Mouse (Mus musculus) left cerebral cortex, postnatal 25 days (tissue): ENCODE measurements around the gene Prc1. TPM values are rescaled to one million over a fixed set of nuclear protein-coding genes. Genes with fewer than 3 reads are reported as not detected.

ENCODE experiments used
- DNase-seq, 2 experiments: peaks; one replicate each; pipeline ENCODE4 v3.0.0; 2022; ENCODE audit warnings: low spot score in 2 of 2, mixed read lengths in 1 of 2
- intact Hi-C: fragments of 180-260 bp; cut with DNase I; formaldehyde crosslinking; loops from one replicate; pipeline ENCODE4 v1.15.1; 2025
- total RNA-seq, 2 experiments: library from RNA; stranded (reverse); gene quantifications; 2 replicates each; pipeline ENCODE4 v1.2.3; 2021

Gene Prc1
- total RNA-seq, 2 experiments from 2014 or later = 1.5 TPM

- intact Hi-C loops = no loop called here
Observed at GRCm38 (mm10) chr7:80358039-80358438, 63.8 kb downstream of the Prc1 start.

GRCm38 (mm10) chr7:80360435-80360834 lies 66.2 kb downstream of the Prc1 start:
- no peak for DNase-seq
- intact Hi-C loops = no loop called here

More at GRCm38 (mm10) chr7:80358039-80358438, 63.8 kb downstream of the Prc1 start:
- DNase-seq = no peak

- no peak for DNase-seq
- intact Hi-C loops = no loop called here
Observed at GRCm38 (mm10) chr7:80365759-80366158, 71.5 kb downstream of the Prc1 start.

Other genes with a start within 250 kb of the Prc1 start
- gene Idh2, start 179.1 kb upstream of the Prc1 start, total RNA-seq = 10 to 100 TPM; 50.8 to 59.1 TPM
- 10 to 100 TPM; 17.4 to 20.5 TPM for gene Sema4b, start 107.6 kb upstream of the Prc1 start, total RNA-seq
- gene Cib1, start 61.6 kb upstream of the Prc1 start, total RNA-seq = 10 to 100 TPM; 18.4 to 19.9 TPM
- gene Gdpgp1, start 61.6 kb upstream of the Prc1 start, total RNA-seq = 1 to 10 TPM; 5.9 to 6.6 TPM
- gene Ttll13, start 48.1 kb upstream of the Prc1 start, total RNA-seq = 1 to 10 TPM; 1.1 to 2.2 TPM
- gene Ngrn, start 33.2 kb upstream of the Prc1 start, total RNA-seq = 10 to 100 TPM; 43.5 to 45.1 TPM
- gene Vps33b, start 24.8 kb upstream of the Prc1 start, total RNA-seq = 10 to 100 TPM; 20.2 to 20.6 TPM
- gene Rccd1, start 30.0 kb downstream of the Prc1 start, total RNA-seq = 10 to 100 TPM; 15.6 to 16.0 TPM
- 10 to 100 TPM; 38.4 to 45.3 TPM for gene Unc45a, start 46.6 kb downstream of the Prc1 start, total RNA-seq
- 10 to 100 TPM; 47.1 to 50.5 TPM for gene Hddc3, start 48.7 kb downstream of the Prc1 start, total RNA-seq
- gene Man2a2, start 76.9 kb downstream of the Prc1 start, total RNA-seq = 100 to 1,000 TPM; 128 to 147 TPM
- 1 to 10 TPM; 3.9 to 6.3 TPM for gene Fes, start 93.5 kb downstream of the Prc1 start, total RNA-seq
- 10 to 100 TPM; 31.4 to 38.7 TPM for gene Furin, start 111.0 kb downstream of the Prc1 start, total RNA-seq
- 1 to 10 TPM; 3.1 to 4.3 TPM for gene Blm, start 240.7 kb downstream of the Prc1 start, total RNA-seq